In genomic region chr8:122666338-122666764, GRCm38 (mm10) we compare ENCODE assay signal across 10 mouse cellular contexts. TPM values are rescaled to one million over a fixed set of nuclear protein-coding genes. Genes with fewer than 3 reads are reported as not detected.
A peak's percentile ranks its signal among the peaks of the same experiment; 100 is the strongest.
DNase-seq lines count a peak whose midpoint lies in the region; ATAC-seq lines count a peak whose summit lies in the region.
"Had no signal": no experiment of that assay in that cellular context is flagged by ENCODE, and none has a peak within 500 bp of the region (broad histone marks: within the 10 kb centered on the region; RNA-seq: fewer than 3 reads in every experiment).

No protein-coding gene starts in this region.

- no peaks in the 10 kb centered on the region for H3K9me3 ChIP-seq in limb, embryonic 15.5 days
- H3K9me3 ChIP-seq in neural tube, embryonic 14.5 days (ENCODE audit: control insufficient read depth, low read length): no peaks in the 10 kb centered on the region

- ATAC-seq in common myeloid progenitor, adult 5-6 weeks (replicated peaks; ENCODE audit: low read depth, poor library complexity, severe bottlenecking): peak; percentile 30
- ATAC-seq in limb, embryonic 15.5 days (ENCODE audit: insufficient number of reproducible peaks, low FRiP score, low TSS enrichment, low read depth): no peak
- ATAC-seq in neural tube, embryonic 14.5 days (ENCODE audit: low read depth): no peak

- H3K9ac ChIP-seq in limb, embryonic 15.5 days: no peak overlapping the region
- H3K9ac ChIP-seq in neural tube, embryonic 14.5 days (replicated peaks; ENCODE audit: low read depth, low read length): 0 out of 2 replicates have a peak overlapping the region, but pooled peaks have one; percentile 3

- H3K36me3 ChIP-seq in limb, embryonic 15.5 days: no peaks in the 10 kb centered on the region
- no peaks in the 10 kb centered on the region for H3K36me3 ChIP-seq in neural tube, embryonic 14.5 days (ENCODE audit: control insufficient read depth, insufficient read depth, low read length)

- peak; percentile 90 for DNase-seq in ovary, adult 18-20 months (ENCODE audit: low spot score)
- no peak for DNase-seq in ovary, postnatal 10 days (ENCODE audit: low spot score)
- peak; percentile 45 for DNase-seq in heart, postnatal 25 days (ENCODE audit: low spot score)
- DNase-seq in urinary bladder, postnatal 36 days (ENCODE audit: low spot score in 2 of 2): no peak
- no peak for DNase-seq in left cerebral cortex, postnatal 4 days

- peak overlapping the region; percentile 47; the same call in 1 of the 2 replicates for H3K27ac ChIP-seq in limb, embryonic 15.5 days
- peak overlapping the region; percentile 44 for H3K27ac ChIP-seq in neural tube, embryonic 14.5 days (ENCODE audit: low read depth, low read length)

- H3K27me3 ChIP-seq in limb, embryonic 15.5 days: peaks cover 11% of the 10 kb centered on the region; the same call in 1 of the 2 replicates
- no peaks in the 10 kb centered on the region for H3K27me3 ChIP-seq in neural tube, embryonic 14.5 days (ENCODE audit: control insufficient read depth, insufficient read depth, low read length)

- H3K4me1 ChIP-seq in limb, embryonic 15.5 days: peaks cover 78% of the 10 kb centered on the region
- H3K4me1 ChIP-seq in neural tube, embryonic 14.5 days (ENCODE audit: control insufficient read depth, insufficient read depth, low read length): peaks cover 65% of the 10 kb centered on the region

- intact Hi-C loops in heart, postnatal 25 days (cut with DNase I): no loop called here
- intact Hi-C loops in left cerebral cortex, postnatal 4 days (cut with DNase I): no loop called here

- H3K4me3 ChIP-seq in limb, embryonic 15.5 days: no peak overlapping the region
- H3K4me3 ChIP-seq in neural tube, embryonic 14.5 days (ENCODE audit: low read depth, low read length): no peak overlapping the region

- H3K4me2 ChIP-seq in limb, embryonic 15.5 days: no peak overlapping the region
- H3K4me2 ChIP-seq in neural tube, embryonic 14.5 days (ENCODE audit: low read depth, low read length): no peak overlapping the region; the same call in 1 of the 2 replicates

- WGBS in limb, embryonic 15.5 days: 31% methylated on average over 9 of the region's 9 CpGs
- WGBS in neural tube, embryonic 14.5 days: 59% methylated on average over 9 of the region's 9 CpGs

RNA-seq across cellular contexts. Expression of gene Cbfa2t3, which starts 32.6 kb away (rescaled TPM):
- 9.0 and 28.2 TPM in 2 replicates for total RNA-seq in common myeloid progenitor, adult 5-6 weeks (2017)
- total RNA-seq in heart, postnatal 25 days (2021): 10 to 100 TPM; 18.5 to 25.3 TPM
- polyA plus RNA-seq in limb, embryonic 15.5 days (2015; fragmentation: Nextera tagmentation; extraction: Ambion mirVana): 4.6 and 5.1 TPM in 2 replicates
- 23.5 and 23.9 TPM in 2 replicates for polyA plus RNA-seq in neural tube, embryonic 14.5 days (2014; fragmentation: Nextera tagmentation; extraction: Ambion mirVana)
- total RNA-seq in left cerebral cortex, postnatal 4 days (2021): 10 to 100 TPM; 20.7 to 20.8 TPM

RNA-seq across cellular contexts. Expression of gene Pabpn1l, which starts 43.8 kb away (rescaled TPM):
- not detected in 2 replicates for total RNA-seq in common myeloid progenitor, adult 5-6 weeks (2017)
- not detected for total RNA-seq in heart, postnatal 25 days (2021)
- not detected in 2 replicates for polyA plus RNA-seq in limb, embryonic 15.5 days (2015; fragmentation: Nextera tagmentation; extraction: Ambion mirVana)
- polyA plus RNA-seq in neural tube, embryonic 14.5 days (2014; fragmentation: Nextera tagmentation; extraction: Ambion mirVana): not detected in 2 replicates
- total RNA-seq in left cerebral cortex, postnatal 4 days (2021): not detected
- total RNA-seq: adrenal gland, adult 18-20 months; neutrophil, adult 5-6 weeks had no signal

RNA-seq across cellular contexts. Expression of gene Trappc2l, which starts 54.9 kb away (rescaled TPM):
- 12.8 TPM in 2 replicates for total RNA-seq in common myeloid progenitor, adult 5-6 weeks (2017)
- 10 to 100 TPM; 58.4 to 62.8 TPM for total RNA-seq in heart, postnatal 25 days (2021)
- polyA plus RNA-seq in limb, embryonic 15.5 days (2015; fragmentation: Nextera tagmentation; extraction: Ambion mirVana): 48.9 and 60.1 TPM in 2 replicates
- 119 and 150 TPM in 2 replicates for polyA plus RNA-seq in neural tube, embryonic 14.5 days (2014; fragmentation: Nextera tagmentation; extraction: Ambion mirVana)
- total RNA-seq in left cerebral cortex, postnatal 4 days (2021): 10 to 100 TPM; 63.8 to 74.6 TPM

RNA-seq across cellular contexts. Expression of gene Galns, which starts 55.1 kb away (rescaled TPM):
- total RNA-seq in common myeloid progenitor, adult 5-6 weeks (2017): 12.8 and 13.2 TPM in 2 replicates
- total RNA-seq in heart, postnatal 25 days (2021): 1 to 10 TPM; 2.9 to 3.4 TPM
- 12.0 and 16.6 TPM in 2 replicates for polyA plus RNA-seq in limb, embryonic 15.5 days (2015; fragmentation: Nextera tagmentation; extraction: Ambion mirVana)
- 6.9 and 7.1 TPM in 2 replicates for polyA plus RNA-seq in neural tube, embryonic 14.5 days (2014; fragmentation: Nextera tagmentation; extraction: Ambion mirVana)
- 10 to 100 TPM; 10.3 to 10.7 TPM for total RNA-seq in left cerebral cortex, postnatal 4 days (2021)

Comparison
In these comparisons a context has a peak if more than half of its experiments do, and no peak if none do; other contexts are left out.
1. DNase-seq: peak in ovary, adult 18-20 months (single experiment) and heart, postnatal 25 days (single experiment); none in ovary, postnatal 10 days (single experiment), urinary bladder, postnatal 36 days (0 of 2) and left cerebral cortex, postnatal 4 days (single experiment).